Mouse (Mus musculus) embryonic facial prominence, embryonic 15.5 days (tissue): Measurements from ENCODE around the gene Taok3. TPM values are rescaled to one million over a fixed set of nuclear protein-coding genes. Genes with fewer than 3 reads are reported as not detected.
"Not testable (repeated sequence)": the region's sequence is repeated elsewhere in the genome, so short reads cannot be mapped to it uniquely, and the experiment has no call there.

Experiments used
- ATAC-seq: fragments of 200-750 bp; cut with Nextera tagmentation; 2 replicates; pipeline ENCODE4 v1.8.0; 2017; ENCODE audit warnings: low read depth, moderate TSS enrichment; ENCODE audit not compliant: insufficient number of reproducible peaks, low FRiP score, low TSS enrichment
- H3K27ac ChIP-seq: fragments of 300-500 bp; sonication (generic); replicated peaks from 2 replicates; pipeline ENCODE4 v1.5.1; 2015; ENCODE audit warnings: mild to moderate bottlenecking, inconsistent platforms
- H3K27me3 ChIP-seq: fragments of 300-500 bp; sonication (generic); 2 replicates; pipeline ENCODE4 v1.6.1; 2015; ENCODE audit warnings: inconsistent platforms
- H3K36me3 ChIP-seq: fragments of 300-500 bp; sonication (generic); 2 replicates; pipeline ENCODE4 v1.6.1; 2015; ENCODE audit warnings: mild to moderate bottlenecking, inconsistent platforms
- H3K4me1 ChIP-seq: fragments of 300-500 bp; sonication (generic); 2 replicates; pipeline ENCODE4 v1.6.1; 2015; ENCODE audit warnings: inconsistent platforms
- H3K4me2 ChIP-seq: fragments of 300-500 bp; sonication (generic); replicated peaks from 2 replicates; pipeline ENCODE4 v1.6.1; 2015; ENCODE audit warnings: mild to moderate bottlenecking, inconsistent platforms
- H3K4me3 ChIP-seq: fragments of 300-500 bp; sonication (generic); replicated peaks from 2 replicates; pipeline ENCODE4 v1.5.1; 2015; ENCODE audit warnings: mild to moderate bottlenecking, inconsistent platforms
- H3K9ac ChIP-seq: fragments of 300-500 bp; sonication (generic); 2 replicates; pipeline ENCODE4 v1.6.1; 2015; ENCODE audit warnings: inconsistent platforms
- H3K9me3 ChIP-seq: fragments of 300-500 bp; sonication (generic); replicated peaks from 2 replicates; pipeline ENCODE4 v1.6.1; 2016; ENCODE audit warnings: inconsistent platforms
- WGBS: fragments of 180-500 bp; shearing (Covaris S2); methylation state at CpG from one replicate; pipeline ENCODE4 v1.1.7; 2015; 5-methylcytosine and 5-hydroxymethylcytosine counted together
- polyA plus RNA-seq: library from polyadenylated mRNA; unstranded; fragments of >200 nt; fragmentation: Nextera tagmentation; extraction: Ambion mirVana; gene quantifications from 2 replicates; pipeline ENCODE4 v1.2.1, GENCODE M21; 2015

Taok3 gene
- polyA plus RNA-seq, 1 experiment from 2014 or later, result 22.3 TPM

DNA sequence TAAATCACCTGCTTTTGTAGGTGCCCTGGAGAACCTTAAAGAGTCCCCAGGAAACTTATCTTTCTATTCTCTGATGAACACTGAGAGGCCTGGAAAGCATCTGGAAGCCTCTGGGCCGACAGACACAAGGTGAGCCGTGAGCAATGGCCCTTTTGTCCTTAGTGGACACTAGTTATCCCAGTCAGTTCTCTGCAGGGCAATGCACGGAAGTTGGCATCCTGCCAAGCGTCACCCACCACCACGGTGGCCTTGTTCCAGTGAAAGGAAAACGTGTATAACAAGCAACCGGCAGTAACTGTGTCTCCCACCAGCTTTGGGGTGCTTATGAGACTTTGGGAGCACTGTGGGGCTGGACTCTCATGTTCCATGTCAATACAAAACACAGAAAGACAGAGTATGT lies 164.8 kb downstream of the Taok3 start:
- no peak overlapping the region for H3K27ac ChIP-seq
- H3K4me1 ChIP-seq, result peaks cover 30% of the 10 kb centered on the region
- no peaks in the 10 kb centered on the region for H3K9me3 ChIP-seq
- peaks cover 36% of the 10 kb centered on the region for H3K36me3 ChIP-seq
- no peak overlapping the region for H3K4me2 ChIP-seq
- H3K27me3 ChIP-seq, result no peaks in the 10 kb centered on the region
- no peak overlapping the region for H3K9ac ChIP-seq
- no peak overlapping the region for H3K4me3 ChIP-seq
- ATAC-seq, result no peak
- WGBS, result 60% methylated on average over 7 of the region's 7 CpGs

DNA sequence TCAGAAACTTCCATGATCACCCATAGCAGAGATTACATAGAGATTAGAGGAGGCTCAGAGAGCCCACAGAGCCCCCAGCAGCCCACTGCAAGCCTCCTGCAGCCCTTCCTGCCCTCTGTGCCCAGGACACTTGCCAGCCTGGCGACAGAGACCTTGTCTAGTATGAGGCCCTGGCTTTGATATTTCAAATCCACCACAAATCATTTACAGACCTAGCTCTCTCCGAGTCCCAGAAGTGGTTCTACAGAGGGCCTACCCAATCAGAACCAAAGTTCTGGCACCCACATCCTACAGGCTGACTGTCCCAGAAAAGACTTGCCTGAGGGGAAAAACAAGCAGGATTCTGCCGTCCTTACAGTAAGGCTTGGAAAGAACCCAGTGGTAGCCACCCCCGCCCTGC lies 165.3 kb downstream of the Taok3 start:
- Histone ChIP-seq H3K36me3 (peaks cover 36% of the 10 kb centered on the region), H3K4me3 (no peak overlapping the region), H3K9ac (no peak overlapping the region), H3K27me3 (no peaks in the 10 kb centered on the region), H3K4me2 (no peak overlapping the region), H3K27ac (no peak overlapping the region), H3K9me3 (no peaks in the 10 kb centered on the region), H3K4me1 (peaks cover 30% of the 10 kb centered on the region)
- WGBS, result 58% methylated on average over 4 of the region's 4 CpGs
- no peak for ATAC-seq

DNA sequence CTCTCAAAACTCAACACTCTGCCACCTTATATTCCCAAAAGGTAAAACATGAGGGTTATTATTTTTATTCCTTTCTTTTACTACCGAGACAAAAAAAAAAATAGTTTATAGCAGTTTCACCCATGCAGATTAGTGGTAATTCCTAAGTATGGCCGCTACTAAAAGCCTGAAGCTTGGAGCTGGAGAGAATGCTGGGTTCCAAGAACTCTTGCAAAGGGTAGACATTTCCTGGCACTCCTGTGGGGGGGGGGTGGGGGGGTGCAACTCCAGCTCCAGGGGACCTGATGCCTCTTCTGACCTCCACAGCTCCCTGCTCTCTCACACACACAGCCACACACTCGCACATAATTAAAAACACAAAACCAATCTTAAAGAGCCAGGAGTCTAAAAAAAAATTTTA lies 166.4 kb downstream of the Taok3 start:
- peaks cover 30% of the 10 kb centered on the region for H3K36me3 ChIP-seq
- H3K4me3 ChIP-seq, result peak overlapping the region; percentile 64
- peak overlapping the region; percentile 71 for H3K4me2 ChIP-seq
- peak overlapping the region; percentile 71 for H3K9ac ChIP-seq
- peaks cover 30% of the 10 kb centered on the region for H3K4me1 ChIP-seq
- no peaks in the 10 kb centered on the region for H3K27me3 ChIP-seq
- H3K27ac ChIP-seq, result peak overlapping the region; percentile 55; the same call in 1 of the 2 replicates
- H3K9me3 ChIP-seq, result no peaks in the 10 kb centered on the region
- WGBS, result 26% methylated on average over 3 of the region's 3 CpGs
- no peak for ATAC-seq

DNA sequence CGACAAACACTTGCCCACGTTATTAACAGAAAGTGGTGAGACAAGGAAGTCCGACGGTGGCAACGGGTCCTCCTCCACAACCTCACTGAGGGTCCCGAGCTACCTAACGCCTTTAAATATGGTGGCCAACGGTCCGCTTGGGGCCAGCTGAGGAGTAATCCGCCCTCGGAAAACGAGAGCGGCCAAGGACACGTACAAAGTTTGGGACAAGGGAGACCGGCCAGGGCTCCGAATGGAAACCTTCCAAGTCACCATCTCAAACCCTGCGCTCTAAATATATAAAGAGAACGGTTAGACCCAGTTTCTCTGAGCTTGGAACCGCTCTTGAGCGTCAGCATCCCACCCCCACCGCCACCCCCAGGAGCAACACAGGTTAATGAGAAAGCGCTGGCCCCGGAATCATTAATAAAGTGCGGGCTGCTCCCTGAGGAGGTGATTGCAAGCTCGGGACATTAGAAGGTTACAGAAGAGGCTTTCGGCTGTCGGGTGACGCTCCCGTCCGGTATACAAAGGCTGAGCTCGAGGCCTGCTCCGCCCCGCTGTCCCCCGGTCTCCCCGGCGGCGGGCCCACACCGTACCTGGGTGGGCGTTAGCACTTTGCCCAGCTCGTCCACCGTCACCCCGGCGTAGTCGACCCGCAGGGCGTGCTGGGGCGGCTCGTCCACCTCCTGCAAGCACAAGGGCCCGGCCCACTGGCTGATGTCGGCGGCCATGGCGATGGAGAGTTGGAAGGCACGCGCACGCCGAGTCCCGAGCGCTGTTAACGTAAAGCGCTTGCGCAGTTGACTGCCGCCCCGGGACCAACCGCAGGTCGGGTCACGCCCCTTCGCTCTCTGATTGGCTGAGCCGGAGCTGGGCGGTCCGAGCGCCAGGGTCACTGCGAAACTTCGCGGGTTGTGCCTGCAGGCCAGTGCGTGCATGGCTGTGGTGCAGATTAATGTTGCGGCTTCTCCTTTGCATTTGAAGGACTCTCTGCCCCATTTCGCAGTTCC lies 167.2 kb downstream of the Taok3 start, which contains the start of gene Pebp1:
TSS of gene Pebp1 (minus strand) at position 795 of the 992 bp plus-strand sequence.
- H3K36me3 ChIP-seq, result peaks cover 21% of the 10 kb centered on the region
- WGBS, result under 1% methylated on average over 77 of the region's 77 CpGs
- H3K27me3 ChIP-seq, result no peaks in the 10 kb centered on the region
- peak within 1 kb of the TSS; percentile 64 for H3K4me3 ChIP-seq
- H3K4me2 ChIP-seq, result peak within 1 kb of the TSS; percentile 71
- H3K27ac ChIP-seq, result peak within 1 kb of the TSS; percentile 55
- H3K9me3 ChIP-seq, result no peaks in the 10 kb centered on the region
- peak; percentile 97 for ATAC-seq
- peak within 1 kb of the TSS; percentile 71 for H3K9ac ChIP-seq
- H3K4me1 ChIP-seq, result peaks cover 30% of the 10 kb centered on the region

DNA sequence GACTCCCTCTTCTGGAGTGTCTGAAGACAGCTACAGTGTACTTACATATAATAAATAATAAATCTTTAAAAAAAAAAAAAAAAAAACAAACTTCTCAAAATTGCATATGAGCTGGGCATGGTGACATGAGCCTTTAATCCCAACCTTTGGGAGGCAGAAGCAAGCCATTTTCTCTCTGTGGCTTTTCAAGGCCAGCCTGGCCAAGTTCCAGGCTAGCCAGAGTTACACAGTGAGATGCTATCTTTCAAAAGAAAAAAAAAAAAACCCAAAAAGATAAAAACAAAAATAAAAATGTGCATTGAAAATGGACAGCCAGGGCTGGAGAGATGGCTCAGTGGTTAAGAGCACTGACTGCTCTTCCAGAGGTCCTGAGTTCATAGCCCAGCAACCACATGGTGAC lies 169.7 kb downstream of the Taok3 start:
- Histone ChIP-seq H3K9me3 (no peaks in the 10 kb centered on the region), H3K4me2 (no peak overlapping the region), H3K36me3 (peaks cover 8% of the 10 kb centered on the region), H3K27me3 (no peaks in the 10 kb centered on the region), H3K4me3 (no peak overlapping the region), H3K4me1 (peaks cover 25% of the 10 kb centered on the region), H3K9ac (no peak overlapping the region), H3K27ac (no peak overlapping the region)
- ATAC-seq, result no peak

DNA sequence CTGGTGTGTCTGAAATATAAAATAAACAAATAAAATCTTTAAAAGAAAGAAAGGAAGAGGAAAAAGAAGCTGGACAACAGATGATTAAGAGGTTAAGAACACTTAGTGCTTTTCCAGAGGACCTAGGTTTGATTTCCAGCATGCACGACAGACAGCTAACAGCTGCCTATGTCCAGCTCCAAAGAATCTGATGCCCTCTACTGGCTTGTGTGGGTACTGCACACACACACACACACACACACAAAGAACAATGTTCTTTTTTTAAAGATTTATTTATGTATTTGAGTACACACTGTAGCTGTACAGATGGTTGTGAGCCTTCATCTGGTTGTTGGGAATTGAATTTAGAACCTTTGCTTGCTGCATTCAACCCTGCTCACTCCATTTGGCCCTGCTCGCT lies 170.2 kb downstream of the Taok3 start:
- Histone ChIP-seq H3K4me3 (no peak overlapping the region), H3K9me3 (no peaks in the 10 kb centered on the region), H3K4me1 (peaks cover 22% of the 10 kb centered on the region), H3K27me3 (no peaks in the 10 kb centered on the region), H3K36me3 (peaks cover 4% of the 10 kb centered on the region; the same call in 1 of the 2 replicates), H3K9ac (no peak overlapping the region), H3K4me2 (no peak overlapping the region), H3K27ac (no peak overlapping the region)
- ATAC-seq, result no peak
- WGBS, result 96% methylated on average over 2 of the region's 2 CpGs

DNA sequence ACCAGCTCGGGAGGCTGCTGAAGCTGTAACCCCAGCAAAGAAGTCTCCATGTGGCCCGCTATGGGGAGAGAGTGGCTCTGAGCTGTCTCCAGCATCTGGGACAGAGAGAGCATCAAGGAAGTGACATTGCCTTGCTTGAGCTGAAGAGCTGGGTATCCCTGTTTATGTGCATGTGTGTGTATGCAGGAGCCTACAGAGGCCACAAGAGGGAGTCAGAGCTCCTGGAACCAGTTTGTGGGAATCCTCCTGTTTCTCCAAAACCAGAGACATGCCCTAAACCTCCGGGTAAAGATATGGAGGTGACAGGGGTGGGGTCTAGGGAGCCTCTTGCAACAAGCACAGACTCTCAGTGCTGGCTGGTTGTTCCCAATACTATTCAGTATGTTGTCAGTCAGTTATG lies 171.4 kb downstream of the Taok3 start:
- no peak overlapping the region for H3K9ac ChIP-seq
- no peak overlapping the region for H3K4me2 ChIP-seq
- no peaks in the 10 kb centered on the region for H3K36me3 ChIP-seq
- H3K27me3 ChIP-seq, result no peaks in the 10 kb centered on the region
- H3K4me3 ChIP-seq, result no peak overlapping the region
- H3K4me1 ChIP-seq, result peaks cover 9% of the 10 kb centered on the region
- no peaks in the 10 kb centered on the region for H3K9me3 ChIP-seq
- no peak overlapping the region for H3K27ac ChIP-seq
- 84% methylated on average over 3 of the region's 3 CpGs for WGBS
- no peak for ATAC-seq

DNA sequence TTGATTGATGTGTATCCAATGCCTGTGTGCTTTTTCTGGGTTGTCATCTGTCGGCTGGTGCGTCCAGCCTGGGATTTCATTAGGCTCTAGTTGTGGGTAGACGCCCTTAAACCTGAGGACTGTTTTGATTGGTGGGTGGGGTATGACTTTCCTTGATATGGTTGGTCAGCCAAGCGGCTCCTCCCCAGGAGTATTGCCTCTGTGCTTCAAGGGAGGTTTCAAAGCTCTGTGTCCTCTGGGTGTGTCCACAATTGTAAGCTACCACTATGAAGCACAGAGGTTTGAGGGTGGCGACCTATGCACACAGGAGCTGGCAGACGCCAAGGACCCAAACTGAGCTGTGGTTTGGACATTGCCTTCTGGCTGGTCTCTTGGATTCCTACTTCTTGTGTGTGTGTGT lies 172.6 kb downstream of the Taok3 start:
- Histone ChIP-seq H3K4me2 (no peak overlapping the region), H3K27me3 (no peaks in the 10 kb centered on the region), H3K4me3 (no peak overlapping the region), H3K4me1 (peaks cover 8% of the 10 kb centered on the region), H3K9ac (no peak overlapping the region), H3K9me3 (no peaks in the 10 kb centered on the region), H3K27ac (no peak overlapping the region), H3K36me3 (no peaks in the 10 kb centered on the region)
- ATAC-seq, result no peak
- WGBS, result 70% methylated on average over 6 of the region's 6 CpGs

DNA sequence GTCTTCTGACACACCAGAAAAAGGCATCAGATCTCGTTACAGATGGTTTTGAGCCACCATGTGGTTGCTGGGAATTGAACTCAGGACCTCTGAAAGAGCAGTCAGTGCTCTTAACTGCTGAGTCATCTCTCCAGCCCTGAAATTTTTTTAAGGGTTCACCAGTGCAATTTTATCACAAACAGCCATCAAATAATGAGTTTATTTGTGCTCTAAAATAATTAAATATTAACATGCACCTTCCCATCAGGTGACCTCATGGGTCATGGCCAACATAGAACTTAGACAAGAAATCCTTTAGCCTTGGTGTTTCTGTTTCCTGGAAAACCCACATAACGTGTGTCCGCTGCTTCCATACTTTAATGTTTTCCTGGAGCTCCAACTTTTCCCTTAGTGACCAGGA lies 173.8 kb downstream of the Taok3 start:
- H3K9me3 ChIP-seq, H3K4me1 ChIP-seq, H3K4me3 ChIP-seq, H3K27me3 ChIP-seq, H3K36me3 ChIP-seq, H3K9ac ChIP-seq, ATAC-seq, H3K27ac ChIP-seq, H3K4me2 ChIP-seq: not testable (repeated sequence)
- 79% methylated on average over 3 of the region's 3 CpGs for WGBS

DNA sequence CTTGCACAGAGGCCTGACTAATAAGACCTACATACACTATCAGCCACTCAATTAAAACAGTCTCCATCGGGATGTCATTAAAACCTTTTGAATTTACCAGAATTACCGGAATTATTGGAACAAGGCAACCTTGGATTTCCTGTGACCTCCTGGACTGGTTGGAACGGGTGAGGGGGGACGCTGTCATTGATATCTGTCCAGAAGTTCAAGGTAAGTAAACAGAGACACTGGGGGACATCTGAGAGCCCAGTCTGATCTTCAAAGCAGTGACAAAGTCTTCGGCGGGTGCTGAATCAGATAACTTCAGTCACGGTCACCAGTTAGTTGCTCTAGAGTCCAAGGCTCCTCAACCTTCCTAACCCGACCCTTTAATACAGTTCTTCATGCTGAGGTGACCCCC lies 175.1 kb downstream of the Taok3 start:
- no peak for ATAC-seq
- Histone ChIP-seq H3K4me3 (no peak overlapping the region), H3K27me3 (no peaks in the 10 kb centered on the region), H3K4me1 (no peaks in the 10 kb centered on the region), H3K4me2 (no peak overlapping the region), H3K27ac (no peak overlapping the region), H3K9me3 (no peaks in the 10 kb centered on the region), H3K36me3 (no peaks in the 10 kb centered on the region), H3K9ac (no peak overlapping the region)
- 86% methylated on average over 8 of the region's 8 CpGs for WGBS

DNA sequence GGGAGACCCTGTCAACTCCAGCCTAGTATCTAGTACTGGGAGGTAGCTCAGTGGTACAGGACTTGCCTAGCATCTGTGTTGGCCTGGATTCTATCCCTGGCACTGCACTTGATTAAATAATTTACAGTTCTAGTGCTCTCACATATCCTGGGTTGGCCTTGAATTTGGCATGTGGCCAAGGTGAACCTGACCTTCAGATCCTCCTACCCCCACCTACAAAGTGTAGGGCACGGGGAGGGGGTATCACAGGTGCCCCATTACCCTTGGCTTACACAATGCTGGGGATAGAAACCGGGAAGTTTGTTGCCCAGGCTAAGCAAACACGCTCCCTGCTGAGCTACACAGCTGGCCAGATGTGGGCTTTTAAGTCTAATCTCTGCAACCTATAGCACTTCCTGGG lies 183.0 kb downstream of the Taok3 start:
- no peak; the same call in 1 of the 2 replicates for ATAC-seq

More for the DNA sequence above, 183.0 kb downstream of the Taok3 start:
- H3K36me3 ChIP-seq, result no peaks in the 10 kb centered on the region
- no peaks in the 10 kb centered on the region for H3K27me3 ChIP-seq
- H3K4me1 ChIP-seq, result no peaks in the 10 kb centered on the region
- H3K27ac ChIP-seq, result no peak overlapping the region
- H3K9ac ChIP-seq, result no peak overlapping the region
- H3K4me3 ChIP-seq, result no peak overlapping the region
- no peak overlapping the region for H3K4me2 ChIP-seq
- H3K9me3 ChIP-seq, result no peaks in the 10 kb centered on the region
- WGBS, result 68% methylated on average over 3 of the region's 3 CpGs
